Mouse (Mus musculus) spleen, adult 2 months (tissue): ENCODE data around the gene Lin54.

Experiments used
- CTCF ChIP-seq: fragments of 200-500 bp; IDR thresholded peaks from 2 replicates; pipeline ENCODE4 v1.5.1; 2011; ENCODE audit warnings: mild to moderate bottlenecking, inconsistent platforms; ENCODE audit not compliant: insufficient read depth, insufficient read length, insufficient replicate concordance; ENCODE audit errors: extremely low read depth
- POLR2A ChIP-seq: fragments of 200-500 bp; IDR thresholded peaks from 2 replicates; pipeline ENCODE4 v1.6.1; 2011; ENCODE audit warnings: low read depth, low read length, inconsistent platforms

DNA sequence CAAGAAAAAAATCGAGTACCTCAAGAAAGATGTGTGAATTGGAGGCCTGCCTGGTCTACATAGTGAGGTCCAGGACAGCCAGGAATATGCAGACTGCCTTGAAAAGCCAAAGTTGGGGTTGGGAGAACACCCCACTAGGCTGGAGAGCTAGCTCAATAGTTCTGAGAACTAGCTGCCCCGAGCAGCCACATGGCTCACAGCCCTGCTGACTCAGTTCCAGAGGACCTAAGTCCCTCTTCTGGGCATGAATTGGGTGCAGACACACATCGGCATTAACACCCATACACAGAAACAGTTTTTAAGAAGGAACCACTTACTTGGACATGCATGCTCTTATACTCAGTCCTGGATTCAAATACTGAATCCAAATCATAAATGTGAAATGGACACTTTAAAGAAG lies 76.2 kb downstream of the Lin54 start:
- no peak for TF ChIP-seq POLR2A
- no peak for TF ChIP-seq CTCF
